Mouse (Mus musculus) megakaryocyte progenitor cell, adult 5-6 weeks (primary cell): ENCODE results near the gene Actl6b. TPM values are rescaled to one million over a fixed set of nuclear protein-coding genes. Genes with fewer than 3 reads are reported as not detected.

Experiments used
- ATAC-seq: replicated peaks from 2 replicates; pipeline ENCODE4 v1.8.0; 2016; ENCODE audit warnings: mild to moderate bottlenecking, moderate TSS enrichment, inconsistent platforms; ENCODE audit not compliant: poor library complexity
- total RNA-seq, 2 experiments: library from RNA; stranded (forward) in 1 of 2; stranded (reverse) in 1 of 2; fragments of 157-497, 149-512 nt in 1 of 2; fragments of 200-1000 nt in 1 of 2; gene quantifications; 2 replicates each; pipeline versions ENCODE4 v1.2.3 to v1.2.4; 2015 to 2017

Actl6b gene
- total RNA-seq, 2 experiments from 2014 or later, result not detected

GRCm38 (mm10) chr5:137553898-137554297 lies 581 bp downstream of the Actl6b start:
- no peak for ATAC-seq

DNA sequence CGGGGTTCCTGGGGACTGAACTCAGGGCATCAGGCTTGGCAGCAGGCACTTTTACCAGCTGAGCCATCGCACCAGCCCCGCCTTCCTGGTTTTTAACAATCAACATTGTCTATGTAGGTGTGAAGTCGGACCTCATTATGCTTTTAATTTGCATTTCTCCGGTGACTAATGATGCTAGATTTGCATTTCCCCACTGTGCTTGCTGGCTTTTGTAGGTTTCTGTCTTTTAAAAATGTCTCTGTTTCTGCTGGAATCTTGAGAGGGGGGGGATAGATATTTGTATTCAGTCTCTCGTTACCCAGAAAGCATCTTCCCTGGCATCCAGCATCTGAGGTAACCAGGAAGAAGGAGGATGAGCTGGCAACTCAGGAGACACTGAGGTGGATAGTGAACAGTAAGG lies 8.2 kb downstream of the Actl6b start:
- no peak for ATAC-seq

GRCm38 (mm10) chr5:137562965-137563364 lies 9.6 kb downstream of the Actl6b start:
- ATAC-seq, result no peak

DNA sequence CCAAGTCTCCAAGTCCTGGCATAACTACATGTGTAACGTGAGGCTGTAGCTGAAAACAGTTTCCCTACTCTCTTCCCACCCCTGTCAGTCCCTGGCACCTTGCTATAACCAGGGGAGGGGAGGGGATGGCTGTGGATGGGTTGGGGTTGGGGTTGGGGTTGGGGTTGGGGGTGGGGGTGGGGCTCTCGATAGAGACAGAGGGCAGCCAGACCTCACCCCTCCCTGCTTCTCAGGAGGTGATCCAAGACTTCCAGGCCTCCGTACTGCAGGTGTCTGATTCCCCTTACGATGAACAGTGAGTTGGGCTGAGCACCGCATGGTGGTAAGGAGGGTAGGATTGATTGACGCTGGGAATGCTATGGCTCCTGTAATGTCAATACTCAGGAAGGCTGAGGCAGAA lies 12.4 kb downstream of the Actl6b start:
- no peak for ATAC-seq

DNA sequence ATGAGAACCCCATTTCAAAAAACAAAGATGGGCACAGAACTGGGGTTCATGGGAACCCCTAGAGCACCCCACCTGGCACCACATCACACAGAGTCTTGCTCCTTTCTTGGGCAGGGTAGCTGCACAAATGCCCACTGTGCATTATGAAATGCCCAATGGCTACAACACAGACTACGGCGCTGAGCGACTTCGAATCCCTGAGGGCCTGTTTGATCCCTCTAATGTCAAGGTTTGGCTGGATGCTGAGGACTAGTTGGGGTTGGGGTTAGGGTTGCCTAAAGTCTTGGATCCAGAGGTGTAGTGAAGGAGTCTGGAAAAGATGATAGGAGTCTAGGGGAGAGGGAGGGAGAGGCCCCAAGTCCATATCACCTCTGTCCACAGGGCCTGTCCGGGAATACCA lies 13.1 kb downstream of the Actl6b start:
- no peak for ATAC-seq

GRCm38 (mm10) chr5:137568223-137568798 lies 15.0 kb downstream of the Actl6b start:
- ATAC-seq, result no peak

DNA sequence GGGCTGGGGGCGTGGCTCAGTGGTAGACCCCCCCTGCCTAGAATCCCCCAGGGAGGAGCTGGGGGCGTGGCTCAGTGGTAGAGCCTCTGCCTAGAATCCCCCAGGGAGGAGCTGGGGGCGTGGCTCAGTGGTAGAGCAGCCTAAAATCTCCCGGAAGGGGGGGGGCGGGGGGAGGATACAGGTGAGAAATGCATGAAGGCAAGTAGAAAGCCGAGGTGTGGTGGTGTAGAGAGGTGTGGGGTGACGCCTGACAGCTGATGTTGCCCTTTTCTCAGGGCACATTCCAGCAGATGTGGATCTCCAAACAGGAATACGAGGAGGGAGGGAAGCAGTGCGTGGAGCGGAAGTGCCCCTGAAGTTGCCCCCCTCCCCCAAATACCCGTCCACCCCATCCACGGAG lies 15.7 kb downstream of the Actl6b start:
- no peak for ATAC-seq

- ATAC-seq, result peak; percentile 78
Observed at GRCm38 (mm10) chr5:137569665-137570064, 16.3 kb downstream of the Actl6b start, which contains the start of gene Tfr2. TSS of gene Tfr2 (plus strand) at chr5:137569840.

- peak; percentile 10 for ATAC-seq
Observed at GRCm38 (mm10) chr5:137570181-137570580, 16.9 kb downstream of the Actl6b start.

GRCm38 (mm10) chr5:137570691-137571586 lies 17.6 kb downstream of the Actl6b start:
- ATAC-seq, result peak; percentile 76

- no peak for ATAC-seq
Observed at GRCm38 (mm10) chr5:137574470-137574901, 21.2 kb downstream of the Actl6b start.

GRCm38 (mm10) chr5:137580246-137580645 lies 26.9 kb downstream of the Actl6b start:
- ATAC-seq, result no peak

GRCm38 (mm10) chr5:137582702-137583101 lies 29.4 kb downstream of the Actl6b start:
- no peak for ATAC-seq

GRCm38 (mm10) chr5:137583670-137584169 lies 30.4 kb downstream of the Actl6b start:
- no peak for ATAC-seq

DNA sequence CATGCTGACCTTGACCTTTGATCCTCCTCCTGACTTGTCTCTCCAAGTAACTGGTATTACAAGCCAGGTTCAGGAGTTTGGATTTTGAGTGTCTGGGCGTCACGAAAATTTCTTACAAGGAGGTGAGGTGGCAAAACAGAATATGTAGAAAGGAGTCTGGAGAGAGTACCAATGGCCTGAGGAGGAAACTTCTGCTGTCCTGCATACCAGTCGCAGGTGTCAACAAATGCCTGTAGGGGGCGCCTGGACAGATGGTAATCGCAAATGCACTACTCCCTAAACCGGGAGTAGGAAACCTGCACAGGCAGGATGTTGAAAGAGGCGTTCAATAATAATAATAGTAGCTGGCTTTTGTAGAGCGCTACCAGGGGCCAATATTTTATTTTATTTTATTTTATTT lies 31.7 kb downstream of the Actl6b start:
- peak; percentile 75 for ATAC-seq

DNA sequence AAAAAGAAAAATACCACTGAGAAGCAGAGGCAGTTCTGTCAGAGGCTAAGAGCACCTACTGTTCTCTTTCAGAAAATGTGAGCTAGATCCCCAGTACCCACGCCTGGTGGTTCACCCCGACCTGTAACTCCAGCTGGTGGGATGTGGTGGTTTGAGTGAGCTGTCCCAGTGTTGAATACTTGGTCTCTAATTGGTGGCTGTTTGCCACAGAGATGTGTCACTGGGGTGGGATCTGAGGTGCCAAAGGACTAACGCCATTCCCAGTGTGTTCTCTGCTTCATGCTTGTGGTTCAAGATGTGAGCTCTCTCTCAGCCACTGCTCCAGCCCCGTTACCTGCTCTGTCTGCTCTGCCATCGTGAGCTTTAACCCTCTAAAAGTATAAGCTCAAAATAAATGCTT lies 37.2 kb downstream of the Actl6b start:
- ATAC-seq, result no peak

GRCm38 (mm10) chr5:137595921-137596320 lies 42.6 kb downstream of the Actl6b start:
- ATAC-seq, result no peak

DNA sequence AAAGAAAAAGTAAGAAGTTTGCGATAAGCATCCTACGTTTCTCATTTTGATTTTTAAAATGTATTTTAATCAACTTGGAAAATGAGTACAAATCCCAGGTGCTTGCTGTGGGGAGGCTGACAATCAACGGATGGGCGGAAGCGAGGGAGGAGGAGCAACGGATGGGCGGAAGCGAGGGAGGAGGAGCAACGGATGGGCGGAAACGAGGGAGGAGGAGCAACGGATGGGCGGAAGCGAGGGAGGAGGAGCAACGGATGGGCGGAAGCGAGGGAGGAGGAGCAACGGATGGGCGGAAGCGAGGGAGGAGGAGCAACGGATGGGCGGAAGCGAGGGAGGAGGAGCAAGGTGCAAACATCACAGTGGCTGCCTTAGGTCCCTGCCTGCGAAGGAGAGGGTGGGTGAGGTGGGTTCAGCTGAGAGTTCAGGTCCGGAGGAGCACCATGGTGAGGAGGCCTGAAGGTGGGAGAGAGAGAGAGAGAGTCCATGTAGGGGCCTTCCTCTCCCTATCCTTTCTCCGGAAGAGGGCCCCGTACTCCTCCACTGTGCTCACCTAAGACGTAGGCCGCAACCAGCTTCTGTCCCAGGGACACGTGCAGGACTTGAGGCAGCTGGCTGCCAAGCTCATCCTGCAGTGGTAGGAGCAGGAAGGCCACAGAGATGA lies 43.4 kb downstream of the Actl6b start:
- ATAC-seq, result peak; percentile 13

DNA sequence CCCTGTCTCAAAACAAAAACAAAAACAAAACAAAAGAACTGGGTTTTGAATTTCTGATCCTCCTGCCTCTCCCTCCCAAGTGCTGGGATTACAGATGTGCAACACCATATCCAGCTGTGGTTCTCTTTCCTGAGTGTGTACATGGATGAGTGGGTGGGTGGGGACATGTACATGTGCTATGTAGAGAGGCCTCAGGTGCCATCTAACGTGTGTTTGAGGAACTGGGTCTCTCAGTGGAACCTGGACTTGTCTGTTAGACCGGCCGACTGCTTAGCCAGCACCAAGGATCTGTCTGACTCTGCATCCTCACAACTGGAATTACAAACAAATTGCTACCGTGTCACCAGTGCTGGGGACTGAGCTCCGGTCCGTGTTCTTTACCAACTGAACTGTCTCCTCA lies 44.3 kb downstream of the Actl6b start:
- no peak for ATAC-seq

- no peak for ATAC-seq
Observed at GRCm38 (mm10) chr5:137598100-137598826, 44.9 kb downstream of the Actl6b start.

- ATAC-seq, result peak; percentile 3; the same call in 1 of the 2 replicates
Observed at GRCm38 (mm10) chr5:137599600-137599999, 46.3 kb downstream of the Actl6b start.
